Mouse (Mus musculus) embryonic facial prominence, embryonic 10.5 days (tissue): ENCODE data around the gene Astn2. TPM values are rescaled to one million over a fixed set of nuclear protein-coding genes. Genes with fewer than 3 reads are reported as not detected.

Experiments
- DNase-seq: peaks from one replicate; pipeline ENCODE4 v3.0.0-alpha.2; 2017; ENCODE audit warnings: low spot score
- H3K27ac ChIP-seq: fragments of 300-500 bp; sonication (generic); replicated peaks from 2 replicates; pipeline ENCODE4 v1.5.1; 2016; ENCODE audit warnings: mild to moderate bottlenecking
- H3K27me3 ChIP-seq: fragments of 300-500 bp; sonication (generic); replicated peaks from 2 replicates; pipeline ENCODE4 v1.6.1; 2016; ENCODE audit warnings: low read depth, mild to moderate bottlenecking; ENCODE audit not compliant: poor library complexity, severe bottlenecking
- H3K36me3 ChIP-seq: fragments of 300-500 bp; sonication (generic); replicated peaks from 2 replicates; pipeline ENCODE4 v1.6.1; 2016; ENCODE audit warnings: mild to moderate bottlenecking, moderate library complexity
- H3K4me1 ChIP-seq: fragments of 300-500 bp; sonication (generic); 2 replicates; pipeline ENCODE4 v1.6.1; 2016
- H3K4me3 ChIP-seq: fragments of 300-500 bp; sonication (generic); 2 replicates; pipeline ENCODE4 v1.5.1; 2016; ENCODE audit warnings: mild to moderate bottlenecking, moderate library complexity
- H3K9me3 ChIP-seq: fragments of 300-500 bp; sonication (generic); 2 replicates; pipeline ENCODE4 v1.6.1; 2016; ENCODE audit warnings: mild to moderate bottlenecking
- WGBS: fragments of 180-500 bp; shearing (Covaris S2); methylation state at CpG from one replicate; pipeline ENCODE4 v1.1.7; 2016; 5-methylcytosine and 5-hydroxymethylcytosine counted together
- polyA plus RNA-seq: library from polyadenylated mRNA; unstranded; fragments of >200 nt; fragmentation: Nextera tagmentation; extraction: Ambion mirVana; gene quantifications from 2 replicates; pipeline ENCODE4 v1.2.1, GENCODE M21; 2016

Gene Astn2
- polyA plus RNA-seq, 1 experiment from 2014 or later: 0.40 TPM

- no peaks in the 10 kb centered on the region for H3K27me3 ChIP-seq
- no peak overlapping the region for H3K27ac ChIP-seq
- H3K4me3 ChIP-seq: no peak overlapping the region
- no peaks in the 10 kb centered on the region for H3K4me1 ChIP-seq
- no peaks in the 10 kb centered on the region for H3K9me3 ChIP-seq
- WGBS: 78% methylated on average over 5 of the region's 5 CpGs
- DNase-seq: no peak
- no peaks in the 10 kb centered on the region for H3K36me3 ChIP-seq
Observed at GRCm38 (mm10) chr4:65744088-65744610, 660.3 kb downstream of the Astn2 start.

- Histone ChIP-seq H3K27me3 (no peaks in the 10 kb centered on the region), H3K4me1 (no peaks in the 10 kb centered on the region), H3K4me3 (no peak overlapping the region), H3K36me3 (no peaks in the 10 kb centered on the region), H3K27ac (no peak overlapping the region), H3K9me3 (no peaks in the 10 kb centered on the region)
- no peak for DNase-seq
Observed at GRCm38 (mm10) chr4:65743160-65743691, 661.2 kb downstream of the Astn2 start.

GRCm38 (mm10) chr4:65724414-65724813, 680.0 kb downstream of the Astn2 start:
- Histone ChIP-seq H3K27ac (no peak overlapping the region), H3K27me3 (no peaks in the 10 kb centered on the region), H3K9me3 (no peaks in the 10 kb centered on the region), H3K4me1 (no peaks in the 10 kb centered on the region), H3K36me3 (no peaks in the 10 kb centered on the region), H3K4me3 (no peak overlapping the region)
- DNase-seq: no peak
- 69% methylated on average over 6 of the region's 6 CpGs for WGBS

GRCm38 (mm10) chr4:65719610-65720009, 684.8 kb downstream of the Astn2 start:
- Histone ChIP-seq H3K4me3 (no peak overlapping the region), H3K9me3 (no peaks in the 10 kb centered on the region), H3K27ac (no peak overlapping the region), H3K4me1 (no peaks in the 10 kb centered on the region), H3K36me3 (no peaks in the 10 kb centered on the region), H3K27me3 (no peaks in the 10 kb centered on the region)
- DNase-seq: no peak
- WGBS: 85% methylated on average over 2 of the region's 2 CpGs

GRCm38 (mm10) chr4:65717899-65718298, 686.5 kb downstream of the Astn2 start:
- Histone ChIP-seq H3K27me3 (no peaks in the 10 kb centered on the region), H3K4me1 (no peaks in the 10 kb centered on the region), H3K27ac (no peak overlapping the region), H3K9me3 (no peaks in the 10 kb centered on the region), H3K36me3 (no peaks in the 10 kb centered on the region), H3K4me3 (no peak overlapping the region)
- no peak for DNase-seq
- 67% methylated on average over 1 of the region's 1 CpGs for WGBS

GRCm38 (mm10) chr4:65716086-65716485, 688.3 kb downstream of the Astn2 start:
- Histone ChIP-seq H3K4me1 (no peaks in the 10 kb centered on the region), H3K4me3 (no peak overlapping the region), H3K9me3 (no peaks in the 10 kb centered on the region), H3K27me3 (no peaks in the 10 kb centered on the region), H3K36me3 (no peaks in the 10 kb centered on the region), H3K27ac (no peak overlapping the region)
- DNase-seq: no peak
- WGBS: 87% methylated on average over 2 of the region's 2 CpGs

- WGBS: 88% methylated on average over 2 of the region's 2 CpGs
- no peak overlapping the region for H3K4me3 ChIP-seq
- DNase-seq: no peak
- no peak overlapping the region for H3K27ac ChIP-seq
- H3K9me3 ChIP-seq: no peaks in the 10 kb centered on the region
- H3K4me1 ChIP-seq: no peaks in the 10 kb centered on the region
- H3K27me3 ChIP-seq: no peaks in the 10 kb centered on the region
- no peaks in the 10 kb centered on the region for H3K36me3 ChIP-seq
Observed at GRCm38 (mm10) chr4:65711678-65712077, 692.7 kb downstream of the Astn2 start.

GRCm38 (mm10) chr4:65710623-65711022, 693.8 kb downstream of the Astn2 start:
- DNase-seq: no peak
- Histone ChIP-seq H3K36me3 (no peaks in the 10 kb centered on the region), H3K4me3 (no peak overlapping the region), H3K4me1 (no peaks in the 10 kb centered on the region), H3K27ac (no peak overlapping the region), H3K27me3 (no peaks in the 10 kb centered on the region), H3K9me3 (no peaks in the 10 kb centered on the region)

GRCm38 (mm10) chr4:65701848-65702247, 702.6 kb downstream of the Astn2 start:
- H3K4me1 ChIP-seq: no peaks in the 10 kb centered on the region
- no peak overlapping the region for H3K27ac ChIP-seq
- no peak overlapping the region for H3K4me3 ChIP-seq
- WGBS: 83% methylated on average over 4 of the region's 4 CpGs
- H3K27me3 ChIP-seq: no peaks in the 10 kb centered on the region
- H3K36me3 ChIP-seq: no peaks in the 10 kb centered on the region
- DNase-seq: no peak
- no peaks in the 10 kb centered on the region for H3K9me3 ChIP-seq

- WGBS: 74% methylated on average over 8 of the region's 8 CpGs
- Histone ChIP-seq H3K9me3 (no peaks in the 10 kb centered on the region), H3K4me3 (no peak overlapping the region), H3K4me1 (no peaks in the 10 kb centered on the region), H3K27me3 (no peaks in the 10 kb centered on the region), H3K36me3 (no peaks in the 10 kb centered on the region), H3K27ac (no peak overlapping the region)
- DNase-seq: no peak
Observed at GRCm38 (mm10) chr4:65699743-65700361, 704.6 kb downstream of the Astn2 start.

GRCm38 (mm10) chr4:65695241-65695640, 709.2 kb downstream of the Astn2 start:
- H3K9me3 ChIP-seq: no peaks in the 10 kb centered on the region
- no peaks in the 10 kb centered on the region for H3K27me3 ChIP-seq
- H3K4me1 ChIP-seq: no peaks in the 10 kb centered on the region
- H3K36me3 ChIP-seq: no peaks in the 10 kb centered on the region
- 87% methylated on average over 5 of the region's 5 CpGs for WGBS
- no peak for DNase-seq
- H3K27ac ChIP-seq: no peak overlapping the region
- H3K4me3 ChIP-seq: no peak overlapping the region

GRCm38 (mm10) chr4:65694011-65694410, 710.4 kb downstream of the Astn2 start:
- WGBS: 86% methylated on average over 5 of the region's 5 CpGs
- Histone ChIP-seq H3K4me3 (no peak overlapping the region), H3K27ac (no peak overlapping the region), H3K27me3 (no peaks in the 10 kb centered on the region), H3K4me1 (no peaks in the 10 kb centered on the region), H3K36me3 (no peaks in the 10 kb centered on the region), H3K9me3 (no peaks in the 10 kb centered on the region)
- no peak for DNase-seq

GRCm38 (mm10) chr4:65687006-65687723, 717.2 kb downstream of the Astn2 start:
- no peak overlapping the region for H3K4me3 ChIP-seq
- H3K27ac ChIP-seq: no peak overlapping the region
- DNase-seq: no peak
- no peaks in the 10 kb centered on the region for H3K9me3 ChIP-seq
- 36% methylated on average over 1 of the region's 1 CpGs for WGBS
- peaks cover 11% of the 10 kb centered on the region for H3K4me1 ChIP-seq
- H3K27me3 ChIP-seq: no peaks in the 10 kb centered on the region
- no peaks in the 10 kb centered on the region for H3K36me3 ChIP-seq
